Mouse (Mus musculus) kidney, embryonic 15.5 days (tissue): Measurements from ENCODE around the gene Esyt2. TPM values are rescaled to one million over a fixed set of nuclear protein-coding genes. Genes with fewer than 3 reads are reported as not detected.

ENCODE experiments used
- ATAC-seq: fragments of 200-750 bp; cut with Nextera tagmentation; replicated peaks from 2 replicates; pipeline ENCODE4 v1.8.0; 2017; ENCODE audit warnings: moderate TSS enrichment; ENCODE audit not compliant: low FRiP score
- H3K27ac ChIP-seq: fragments of 300-500 bp; sonication (generic); 2 replicates; pipeline ENCODE4 v1.5.1; 2015; ENCODE audit warnings: mild to moderate bottlenecking, inconsistent platforms
- H3K27me3 ChIP-seq: fragments of 300-500 bp; sonication (generic); 2 replicates; pipeline ENCODE4 v1.6.1; 2015; ENCODE audit warnings: inconsistent platforms
- H3K36me3 ChIP-seq: fragments of 300-500 bp; sonication (generic); 2 replicates; pipeline ENCODE4 v1.6.1; 2015; ENCODE audit warnings: inconsistent platforms
- H3K4me1 ChIP-seq: fragments of 300-500 bp; sonication (generic); 2 replicates; pipeline ENCODE4 v1.6.1; 2015; ENCODE audit warnings: inconsistent platforms
- H3K4me2 ChIP-seq: fragments of 300-500 bp; sonication (generic); 2 replicates; pipeline ENCODE4 v1.6.1; 2015; ENCODE audit warnings: moderate library complexity, mild to moderate bottlenecking, inconsistent platforms
- H3K4me3 ChIP-seq: fragments of 300-500 bp; sonication (generic); replicated peaks from 2 replicates; pipeline ENCODE4 v1.5.1; 2015; ENCODE audit warnings: mild to moderate bottlenecking, inconsistent platforms
- H3K9ac ChIP-seq: fragments of 300-500 bp; sonication (generic); 2 replicates; pipeline ENCODE4 v1.6.1; 2015; ENCODE audit warnings: mild to moderate bottlenecking, inconsistent platforms
- H3K9me3 ChIP-seq: fragments of 300-500 bp; sonication (generic); replicated peaks from 2 replicates; pipeline ENCODE4 v1.6.1; 2016; ENCODE audit warnings: inconsistent platforms
- WGBS: fragments of 180-500 bp; shearing (Covaris S2); methylation state at CpG from one replicate; pipeline ENCODE4 v1.1.7; 2015; ENCODE audit warnings: mixed read lengths; 5-methylcytosine and 5-hydroxymethylcytosine counted together
- polyA plus RNA-seq: library from polyadenylated mRNA; unstranded; fragments of >200 nt; fragmentation: Nextera tagmentation; extraction: Ambion mirVana; gene quantifications from 2 replicates; pipeline ENCODE4 v1.2.1, GENCODE M21; 2015

Esyt2 gene
- 17.8 and 18.7 TPM in 2 replicates for polyA plus RNA-seq

GRCm38 (mm10) chr12:116280653-116281364 is at the start of gene Esyt2:
Gene Esyt2, plus strand, starts transcription at chr12:116281196.
- peak within 1 kb of the TSS; percentile 98 for H3K27ac ChIP-seq
- H3K36me3 ChIP-seq = no peaks in the 10 kb centered on the region
- H3K9ac ChIP-seq = peak within 1 kb of the TSS; percentile 86
- WGBS = under 1% methylated on average over 66 of the region's 68 CpGs
- no peaks in the 10 kb centered on the region for H3K27me3 ChIP-seq
- ATAC-seq = peak; percentile 97
- peak within 1 kb of the TSS; percentile 86 for H3K4me2 ChIP-seq
- peak within 1 kb of the TSS; percentile 84 for H3K4me3 ChIP-seq
- peaks cover 5% of the 10 kb centered on the region for H3K4me1 ChIP-seq
- no peaks in the 10 kb centered on the region for H3K9me3 ChIP-seq

GRCm38 (mm10) chr12:116231612-116232011 is 49.4 kb upstream of the Esyt2 start:
- WGBS = 63% methylated on average over 12 of the region's 12 CpGs
- Histone ChIP-seq H3K4me1 (no peaks in the 10 kb centered on the region), H3K4me3 (no peak overlapping the region), H3K9ac (no peak overlapping the region), H3K36me3 (peaks cover 16% of the 10 kb centered on the region), H3K4me2 (no peak overlapping the region), H3K27me3 (no peaks in the 10 kb centered on the region), H3K27ac (no peak overlapping the region), H3K9me3 (no peaks in the 10 kb centered on the region)
- ATAC-seq = no peak

- Histone ChIP-seq H3K9me3 (no peaks in the 10 kb centered on the region), H3K36me3 (peaks cover 14% of the 10 kb centered on the region), H3K27me3 (no peaks in the 10 kb centered on the region), H3K4me2 (no peak overlapping the region), H3K9ac (no peak overlapping the region), H3K4me1 (no peaks in the 10 kb centered on the region), H3K27ac (no peak overlapping the region), H3K4me3 (no peak overlapping the region)
- no peak for ATAC-seq
- WGBS = 84% methylated on average over 1 of the region's 1 CpGs
Measured at GRCm38 (mm10) chr12:116232061-116232460, 48.9 kb upstream of the Esyt2 start.

GRCm38 (mm10) chr12:116235356-116235755 is 45.6 kb upstream of the Esyt2 start:
- Histone ChIP-seq H3K4me2 (no peak overlapping the region), H3K4me1 (no peaks in the 10 kb centered on the region), H3K36me3 (no peaks in the 10 kb centered on the region; the same call in 1 of the 2 replicates), H3K9me3 (no peaks in the 10 kb centered on the region), H3K27me3 (no peaks in the 10 kb centered on the region), H3K9ac (no peak overlapping the region), H3K4me3 (no peak overlapping the region), H3K27ac (no peak overlapping the region)
- no peak for ATAC-seq
- 79% methylated on average over 4 of the region's 4 CpGs for WGBS

GRCm38 (mm10) chr12:116236658-116237057 is 44.3 kb upstream of the Esyt2 start:
- no peaks in the 10 kb centered on the region for H3K27me3 ChIP-seq
- 89% methylated on average over 3 of the region's 3 CpGs for WGBS
- no peaks in the 10 kb centered on the region for H3K4me1 ChIP-seq
- no peak overlapping the region for H3K27ac ChIP-seq
- peaks cover 11% of the 10 kb centered on the region; the same call in 1 of the 2 replicates for H3K36me3 ChIP-seq
- no peaks in the 10 kb centered on the region for H3K9me3 ChIP-seq
- no peak overlapping the region for H3K9ac ChIP-seq
- no peak overlapping the region for H3K4me2 ChIP-seq
- no peak overlapping the region for H3K4me3 ChIP-seq
- ATAC-seq = no peak

- H3K27ac ChIP-seq = no peak overlapping the region
- H3K9me3 ChIP-seq = no peaks in the 10 kb centered on the region
- H3K36me3 ChIP-seq = peaks cover 23% of the 10 kb centered on the region; the same call in 1 of the 2 replicates
- H3K27me3 ChIP-seq = no peaks in the 10 kb centered on the region
- no peaks in the 10 kb centered on the region for H3K4me1 ChIP-seq
- no peak for ATAC-seq
- no peak overlapping the region for H3K4me3 ChIP-seq
- no peak overlapping the region for H3K4me2 ChIP-seq
- no peak overlapping the region for H3K9ac ChIP-seq
Measured at GRCm38 (mm10) chr12:116238370-116238769, 42.6 kb upstream of the Esyt2 start.

GRCm38 (mm10) chr12:116238803-116239202 is 42.2 kb upstream of the Esyt2 start:
- H3K9me3 ChIP-seq = no peaks in the 10 kb centered on the region
- H3K4me2 ChIP-seq = no peak overlapping the region
- H3K27me3 ChIP-seq = no peaks in the 10 kb centered on the region
- no peak for ATAC-seq
- H3K9ac ChIP-seq = no peak overlapping the region
- no peak overlapping the region for H3K4me3 ChIP-seq
- no peak overlapping the region for H3K27ac ChIP-seq
- no peaks in the 10 kb centered on the region for H3K4me1 ChIP-seq
- peaks cover 23% of the 10 kb centered on the region for H3K36me3 ChIP-seq
- WGBS = 61% methylated on average over 3 of the region's 3 CpGs

- 87% methylated on average over 1 of the region's 1 CpGs for WGBS
- no peak overlapping the region for H3K4me2 ChIP-seq
- no peaks in the 10 kb centered on the region for H3K9me3 ChIP-seq
- no peak for ATAC-seq
- no peak overlapping the region for H3K27ac ChIP-seq
- no peak overlapping the region for H3K9ac ChIP-seq
- H3K27me3 ChIP-seq = no peaks in the 10 kb centered on the region
- no peak overlapping the region for H3K4me3 ChIP-seq
- H3K36me3 ChIP-seq = peaks cover 48% of the 10 kb centered on the region
- no peaks in the 10 kb centered on the region for H3K4me1 ChIP-seq
Measured at GRCm38 (mm10) chr12:116244601-116245000, 36.4 kb upstream of the Esyt2 start.

GRCm38 (mm10) chr12:116254652-116255051 is 26.3 kb upstream of the Esyt2 start:
- H3K9me3 ChIP-seq = no peaks in the 10 kb centered on the region
- no peak overlapping the region for H3K4me2 ChIP-seq
- no peak for ATAC-seq
- no peaks in the 10 kb centered on the region for H3K4me1 ChIP-seq
- peaks cover 23% of the 10 kb centered on the region for H3K36me3 ChIP-seq
- no peaks in the 10 kb centered on the region for H3K27me3 ChIP-seq
- no peak overlapping the region for H3K4me3 ChIP-seq
- no peak overlapping the region for H3K27ac ChIP-seq
- whole genome bisulfite sequencing = 60% methylated on average over 8 of the region's 8 CpGs
- no peak overlapping the region for H3K9ac ChIP-seq

- 88% methylated on average over 11 of the region's 11 CpGs for WGBS
- ATAC-seq = no peak
Measured at GRCm38 (mm10) chr12:116255636-116256035, 25.4 kb upstream of the Esyt2 start.

GRCm38 (mm10) chr12:116258321-116258720 is 22.7 kb upstream of the Esyt2 start:
- no peak overlapping the region for H3K4me3 ChIP-seq
- ATAC-seq = no peak
- 85% methylated on average over 2 of the region's 2 CpGs for WGBS
- 0 out of 2 replicates have a peak, but pooled peaks cover 2% of the 10 kb centered on the region for H3K4me1 ChIP-seq
- H3K36me3 ChIP-seq = peaks cover 15% of the 10 kb centered on the region
- no peaks in the 10 kb centered on the region for H3K27me3 ChIP-seq
- no peaks in the 10 kb centered on the region for H3K9me3 ChIP-seq
- no peak overlapping the region for H3K4me2 ChIP-seq
- H3K27ac ChIP-seq = no peak overlapping the region
- no peak overlapping the region for H3K9ac ChIP-seq

More at GRCm38 (mm10) chr12:116255636-116256035, 25.4 kb upstream of the Esyt2 start:
- Histone ChIP-seq H3K27me3 (no peaks in the 10 kb centered on the region), H3K4me2 (no peak overlapping the region), H3K4me1 (no peaks in the 10 kb centered on the region), H3K36me3 (peaks cover 23% of the 10 kb centered on the region), H3K27ac (no peak overlapping the region), H3K9me3 (no peaks in the 10 kb centered on the region), H3K9ac (no peak overlapping the region), H3K4me3 (no peak overlapping the region)

- H3K36me3 ChIP-seq = no peaks in the 10 kb centered on the region
- peak within 1 kb of the TSS; percentile 74 for H3K4me2 ChIP-seq
- peak within 1 kb of the TSS; percentile 84 for H3K4me3 ChIP-seq
- peak within 1 kb of the TSS; percentile 76 for H3K9ac ChIP-seq
- H3K9me3 ChIP-seq = no peaks in the 10 kb centered on the region
- H3K4me1 ChIP-seq = 0 out of 2 replicates have a peak, but pooled peaks cover 2% of the 10 kb centered on the region
- no peaks in the 10 kb centered on the region for H3K27me3 ChIP-seq
- peak; percentile 99 for ATAC-seq
- 3% methylated on average over 44 of the region's 47 CpGs for WGBS
- peak within 1 kb of the TSS; percentile 90 for H3K27ac ChIP-seq
Measured at GRCm38 (mm10) chr12:116262555-116263341, 18.2 kb upstream of the Esyt2 start, which contains the start of gene Wdr60. Gene Wdr60, minus strand, starts transcription at chr12:116263022.
